Mouse (Mus musculus) thymus, adult 18-20 months (tissue): ENCODE data around the gene Mon2.

Experiments
- DNase-seq, 2 experiments: peaks; one replicate each; pipeline ENCODE4 v3.0.0; 2022; ENCODE audit warnings: mixed read lengths in 2 of 2

Mon2 gene

GRCm38 (mm10) chr10:123076245-123077023, at the start of gene Mon2:
Mon2 (minus strand) TSS chr10:123076505.
- peak; percentile 93 for DNase-seq

DNA sequence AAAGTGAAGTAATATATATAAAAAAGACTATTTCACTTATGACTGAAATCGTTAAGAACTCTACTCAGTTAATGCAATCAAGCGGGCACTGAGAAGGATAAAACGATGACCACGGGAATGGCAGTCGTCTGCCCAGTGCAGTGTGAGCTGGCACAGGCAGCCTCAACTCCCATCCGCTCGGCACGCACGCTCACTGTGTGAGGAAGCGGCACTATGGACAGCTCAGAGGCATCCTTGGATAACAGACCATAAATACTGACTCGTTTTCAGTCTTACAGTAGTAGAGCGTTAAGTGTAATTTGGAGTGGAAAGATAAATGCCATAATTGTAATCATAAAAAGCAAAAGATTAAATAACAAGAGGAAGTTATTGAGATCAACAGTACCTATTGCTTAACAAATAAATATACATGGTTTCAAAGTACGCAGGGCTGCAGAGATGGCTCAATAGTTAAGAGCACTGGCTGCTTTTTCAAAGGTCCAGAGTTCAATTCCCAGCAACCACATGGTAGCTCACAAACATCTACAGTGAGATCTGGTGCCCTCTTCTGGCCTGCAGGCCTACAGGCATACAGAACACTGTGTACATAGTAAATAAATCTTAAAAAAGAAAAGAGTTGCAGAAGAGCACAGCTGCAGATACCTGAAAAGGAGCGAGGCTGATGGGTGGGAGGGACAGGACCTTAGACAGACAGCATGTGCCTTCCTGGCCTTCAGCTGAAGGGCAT, 44.5 kb upstream of the Mon2 start:
- DNase-seq = no peak

DNA sequence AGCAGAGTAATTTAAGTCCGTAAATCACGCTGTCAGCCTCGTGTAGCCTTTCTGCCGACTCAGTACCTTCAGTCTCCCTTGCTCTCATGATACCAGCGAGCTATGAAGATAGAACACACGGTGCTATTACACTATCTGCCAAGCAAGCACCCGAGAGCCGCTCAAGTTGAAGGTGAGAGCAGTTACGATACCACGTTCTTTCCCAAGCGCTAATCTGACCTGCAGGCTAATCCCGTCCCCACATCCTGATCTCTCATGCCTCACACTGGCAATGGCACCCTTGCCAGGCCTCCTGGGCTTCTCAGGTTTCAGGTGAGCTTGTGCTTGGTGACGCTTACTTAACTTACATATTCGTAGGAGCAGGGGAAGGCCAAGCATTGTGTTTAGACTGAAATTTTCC, 40.6 kb upstream of the Mon2 start:
- no peak for DNase-seq

- no peak for DNase-seq
Observed at GRCm38 (mm10) chr10:123113466-123113865, 37.2 kb upstream of the Mon2 start.

- DNase-seq = no peak
Observed at GRCm38 (mm10) chr10:123112787-123113168, 36.5 kb upstream of the Mon2 start.

DNA sequence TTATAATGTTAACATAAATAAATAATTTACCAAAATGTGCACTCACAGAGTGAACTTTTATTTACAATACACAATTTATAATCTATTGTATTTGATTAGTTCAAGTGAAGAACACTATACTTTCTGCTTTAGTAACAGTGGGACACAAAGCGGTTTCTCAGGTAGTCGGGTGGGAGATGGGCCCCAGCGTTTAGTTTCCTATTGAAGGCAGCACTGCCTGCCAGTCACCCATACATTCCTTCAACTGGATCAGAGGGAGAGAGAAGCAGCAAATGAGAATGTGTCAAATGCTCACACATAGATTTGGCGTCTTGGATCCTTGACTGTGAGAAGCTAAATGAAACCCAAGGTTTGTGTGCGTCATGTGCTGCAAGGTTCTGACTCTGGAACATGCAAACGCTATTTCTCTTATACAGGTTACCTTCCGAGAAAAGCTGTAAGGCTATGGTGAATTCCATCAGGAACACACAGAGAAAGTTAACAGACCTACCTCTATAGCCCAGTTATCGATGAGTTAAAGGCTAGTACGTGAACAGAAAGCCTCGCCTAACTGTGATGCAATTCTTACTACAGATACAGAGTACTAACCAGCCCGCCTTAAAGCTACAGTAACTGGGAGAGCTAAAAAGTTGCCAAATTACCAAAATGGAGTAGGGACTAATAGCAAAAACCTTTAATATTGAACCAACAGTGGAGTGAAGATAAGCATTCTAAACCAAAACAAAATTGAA, 35.9 kb upstream of the Mon2 start:
- no peak for DNase-seq

GRCm38 (mm10) chr10:123110548-123110947, 34.2 kb upstream of the Mon2 start:
- DNase-seq = no peak

- DNase-seq = no peak
Observed at GRCm38 (mm10) chr10:123108527-123108926, 32.2 kb upstream of the Mon2 start.

- no peak for DNase-seq
Observed at GRCm38 (mm10) chr10:123108121-123108520, 31.8 kb upstream of the Mon2 start.

- no peak for DNase-seq
Observed at GRCm38 (mm10) chr10:123101303-123101702, 25.0 kb upstream of the Mon2 start.

GRCm38 (mm10) chr10:123100584-123100983, 24.3 kb upstream of the Mon2 start:
- no peak for DNase-seq

- no peak for DNase-seq
Observed at GRCm38 (mm10) chr10:123094504-123094903, 18.2 kb upstream of the Mon2 start.

DNA sequence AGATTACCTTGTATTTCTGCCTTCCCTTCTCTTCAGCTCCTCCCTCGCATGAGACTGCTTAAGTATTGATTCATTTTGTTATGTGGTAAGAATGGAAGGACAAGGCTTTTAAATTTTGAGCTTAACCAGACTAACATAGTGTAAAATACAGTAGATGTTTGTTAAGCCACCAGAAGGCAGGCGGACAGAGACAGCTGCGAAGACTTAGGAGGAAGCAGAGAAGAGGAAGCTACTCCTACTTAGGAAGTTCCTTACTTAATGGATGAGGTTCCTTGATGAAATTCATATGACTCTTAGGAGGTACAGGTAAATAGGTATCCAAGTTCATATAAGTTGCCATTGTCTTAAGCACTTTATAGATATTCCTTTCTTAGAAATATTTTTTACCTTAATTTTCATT, 16.3 kb upstream of the Mon2 start:
- DNase-seq = no peak

DNA sequence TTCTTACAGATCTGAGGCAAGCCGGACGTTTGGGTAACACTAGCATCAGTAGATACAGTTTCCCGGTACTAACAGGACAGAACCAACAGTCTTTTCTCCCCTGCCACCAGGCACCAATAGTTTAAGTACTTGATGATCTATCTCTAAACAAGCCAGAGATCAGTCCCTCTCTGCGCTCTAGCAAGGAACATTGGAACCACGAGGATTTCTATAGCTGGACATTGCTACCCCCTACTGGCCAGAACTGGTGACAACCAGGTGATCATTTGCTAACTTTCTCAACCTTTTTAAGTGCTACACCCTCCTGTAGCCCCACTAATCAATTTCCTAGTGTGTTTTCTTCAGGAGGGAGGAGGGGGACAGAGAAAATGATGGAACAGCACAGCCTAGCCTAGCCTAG, 15.4 kb upstream of the Mon2 start:
- DNase-seq = no peak

- no peak for DNase-seq
Observed at GRCm38 (mm10) chr10:123089425-123089930, 13.2 kb upstream of the Mon2 start.

GRCm38 (mm10) chr10:123086847-123087246, 10.5 kb upstream of the Mon2 start:
- DNase-seq = no peak

GRCm38 (mm10) chr10:123084900-123085641, 8.8 kb upstream of the Mon2 start:
- no peak for DNase-seq

- DNase-seq = no peak
Observed at GRCm38 (mm10) chr10:123084307-123084706, 8.0 kb upstream of the Mon2 start.

GRCm38 (mm10) chr10:123075751-123076242, 508 bp downstream of the Mon2 start:
- DNase-seq = peak; percentile 7 to 25

DNA sequence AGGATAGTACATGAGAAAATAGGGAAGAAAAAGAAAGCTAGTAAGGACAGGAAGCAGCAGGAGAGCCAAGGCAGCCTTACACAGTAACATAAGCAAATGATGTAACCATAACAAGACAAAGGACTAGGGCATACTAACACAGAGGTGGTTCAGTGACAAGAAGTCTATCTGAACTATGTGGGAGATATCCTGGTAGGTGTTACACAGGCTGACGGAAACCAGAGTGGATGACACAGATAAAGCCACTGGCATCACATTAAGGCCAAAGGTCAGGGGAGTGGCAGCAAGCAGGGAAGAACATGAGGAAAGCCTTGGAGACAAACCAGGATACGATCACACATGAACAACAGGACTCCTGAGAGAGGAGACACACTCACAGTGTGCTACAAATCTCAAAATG, 4.3 kb downstream of the Mon2 start:
- no peak for DNase-seq

DNA sequence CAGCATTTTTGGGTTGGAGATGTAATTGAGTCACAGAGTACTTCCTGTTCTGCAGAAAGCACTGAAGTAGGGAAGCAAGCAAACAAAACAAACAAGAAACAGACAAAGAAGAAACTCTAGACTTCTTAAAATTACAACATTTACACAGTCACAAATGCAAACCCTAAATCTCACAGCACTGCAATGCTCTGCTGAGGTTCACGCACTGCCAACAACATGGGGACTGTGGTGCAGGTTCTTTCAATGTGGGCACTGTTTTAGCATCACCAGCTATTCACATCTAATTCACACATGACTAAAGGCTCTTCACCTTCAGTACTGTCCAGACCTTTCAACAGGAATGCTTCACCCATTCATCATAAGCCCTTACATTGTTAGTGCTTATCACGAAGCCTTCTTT, 13.3 kb downstream of the Mon2 start:
- DNase-seq = no peak

DNA sequence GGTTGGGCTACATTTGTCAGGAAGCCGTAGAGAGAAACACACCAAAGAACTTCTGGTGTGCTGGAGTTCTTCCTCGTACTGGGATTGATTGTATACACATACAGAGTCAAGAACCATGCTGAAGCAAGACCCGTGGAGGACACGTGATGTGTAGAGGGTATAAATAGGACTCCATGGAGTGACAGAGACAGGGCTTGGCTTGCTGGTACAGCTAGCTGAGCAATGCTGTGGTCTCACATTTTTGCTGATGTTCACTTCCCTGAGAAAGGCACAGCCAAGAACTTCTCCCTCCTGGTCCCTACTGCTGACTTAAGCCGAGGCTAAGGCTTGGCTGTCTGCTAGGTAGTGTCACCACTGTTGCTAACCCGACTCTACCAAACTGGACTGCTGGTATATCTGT, 15.5 kb downstream of the Mon2 start:
- no peak for DNase-seq

GRCm38 (mm10) chr10:123057082-123057481, 19.2 kb downstream of the Mon2 start:
- no peak for DNase-seq
